Mouse (Mus musculus) brain, embryonic 14.5 days (tissue): ENCODE measurements around the gene Fancf. TPM values are rescaled to one million over a fixed set of nuclear protein-coding genes. Genes with fewer than 3 reads are reported as not detected.
A peak's percentile ranks its signal among the peaks of the same experiment; 100 is the strongest.

Source experiments
- DNase-seq: peaks from one replicate; pipeline ENCODE4 v3.0.0-alpha.2; 2011; ENCODE audit warnings: low read depth
- CTCF ChIP-seq: fragments of 200-500 bp; IDR thresholded peaks from 2 replicates; pipeline ENCODE4 v1.5.1; 2012; ENCODE audit warnings: inconsistent platforms, mild to moderate bottlenecking, moderate library complexity, borderline replicate concordance; ENCODE audit not compliant: insufficient read depth, insufficient read length; ENCODE audit errors: extremely low read depth
- POLR2A ChIP-seq: fragments of 200-500 bp; IDR thresholded peaks from 2 replicates; pipeline ENCODE4 v1.6.1; 2012; ENCODE audit warnings: mild to moderate bottlenecking, inconsistent platforms, borderline replicate concordance; ENCODE audit not compliant: poor library complexity, insufficient read depth, insufficient read length, severe bottlenecking; ENCODE audit errors: extremely low read depth
- polyA plus RNA-seq: library from polyadenylated mRNA; depleted of rRNA; stranded (reverse); fragments of >200 nt; gene quantifications from 2 replicates; pipeline ENCODE4 v1.2.3, GENCODE M21; 2012; rRNA removed

Fancf gene
- polyA plus RNA-seq, 1 experiment, result 10.0 TPM

- DNase-seq, result peak; percentile 88
- TF ChIP-seq CTCF, result no peak
Measured at GRCm38 (mm10) chr7:51819891-51820290, 42.2 kb downstream of the Fancf start.

GRCm38 (mm10) chr7:51818251-51818974 lies 43.7 kb downstream of the Fancf start:
- TF ChIP-seq CTCF (no peak), POLR2A (no peak)
- DNase-seq, result no peak

- TF ChIP-seq POLR2A, result no peak
- no peak for TF ChIP-seq CTCF
- no peak for DNase-seq
Measured at GRCm38 (mm10) chr7:51816283-51816839, 45.7 kb downstream of the Fancf start.

- peak; percentile 40; the same call in 1 of the 2 replicates for TF ChIP-seq CTCF
- TF ChIP-seq POLR2A, result no peak
- peak; percentile 89 for DNase-seq
Measured at GRCm38 (mm10) chr7:51815473-51816282, 46.4 kb downstream of the Fancf start.

Other genes starting within 250 kb of the Fancf start
- gene Slc17a6, start 240.3 kb downstream of the Fancf start, polyA plus RNA-seq, result 38.0 and 61.8 TPM in 2 replicates
- 12.5 and 14.3 TPM in 2 replicates for gene Gas2, start 252 bp downstream of the Fancf start, polyA plus RNA-seq
- 13.9 and 16.5 TPM in 2 replicates for gene Svip, start 143.8 kb upstream of the Fancf start, polyA plus RNA-seq
- gene 1700015G11Rik, start 153.5 kb upstream of the Fancf start, polyA plus RNA-seq, result not detected in 2 replicates